Mouse (Mus musculus) CD4-positive, CD25-positive, alpha-beta regulatory T cell, adult 4 months (primary cell): ENCODE results near the gene D17H6S53E. TPM values are rescaled to one million over a fixed set of nuclear protein-coding genes. Genes with fewer than 3 reads are reported as not detected.

Experiments
- ATAC-seq: one replicate; pipeline ENCODE4 v1.8.0; 2017
- polyA plus RNA-seq, 2 experiments: library from polyadenylated mRNA; unstranded; fragments of 100-300 nt; shearing (Covaris generic); gene quantifications; one replicate each; pipeline ENCODE4 v1.2.1; 2017

Gene D17H6S53E
- polyA plus RNA-seq, 2 experiments from 2014 or later = 24.2 to 33.4 TPM

DNA sequence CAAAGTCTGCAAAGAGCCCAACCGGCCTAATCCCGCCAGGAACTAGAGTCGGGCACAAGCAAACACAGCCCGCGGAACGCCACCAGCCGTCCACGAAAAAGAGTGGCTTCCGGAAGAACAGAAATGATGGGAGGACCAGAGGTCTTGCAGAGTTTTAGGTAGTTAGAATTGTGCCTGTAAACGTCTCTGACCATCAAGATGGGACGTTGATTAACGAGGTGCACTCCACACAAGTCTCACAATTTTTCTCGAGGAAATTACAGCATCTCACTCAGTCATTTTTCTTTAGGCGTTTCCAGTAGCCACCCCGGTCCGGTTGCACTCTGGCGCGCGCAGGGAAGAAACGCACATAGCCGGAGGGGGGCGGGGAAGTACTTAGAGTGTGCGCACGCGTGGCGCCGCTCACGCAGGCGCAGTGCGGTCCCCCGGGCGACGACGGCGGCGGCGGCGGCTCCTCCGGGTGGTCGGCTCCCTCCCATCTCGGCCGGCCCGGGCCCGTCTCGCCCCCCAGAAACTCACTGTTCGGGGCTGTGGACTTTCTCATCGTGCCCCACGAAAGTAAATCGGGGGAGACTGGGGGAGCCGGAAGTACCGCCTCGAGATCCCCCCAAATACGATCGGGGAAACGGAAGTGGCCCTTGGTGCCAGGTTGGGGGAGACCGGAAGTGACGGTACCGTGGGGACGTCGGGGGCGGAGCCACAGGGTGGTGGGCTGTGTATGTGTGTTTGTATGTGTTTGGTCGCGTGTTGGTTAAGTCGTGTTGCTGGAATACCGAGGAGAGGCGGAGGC is 8.8 kb downstream of the D17H6S53E start, which contains the start of gene Bag6:
Gene Bag6 (plus strand): TSS at position 378 of the 790 bp plus-strand sequence.
- ATAC-seq = peak; percentile 83

DNA sequence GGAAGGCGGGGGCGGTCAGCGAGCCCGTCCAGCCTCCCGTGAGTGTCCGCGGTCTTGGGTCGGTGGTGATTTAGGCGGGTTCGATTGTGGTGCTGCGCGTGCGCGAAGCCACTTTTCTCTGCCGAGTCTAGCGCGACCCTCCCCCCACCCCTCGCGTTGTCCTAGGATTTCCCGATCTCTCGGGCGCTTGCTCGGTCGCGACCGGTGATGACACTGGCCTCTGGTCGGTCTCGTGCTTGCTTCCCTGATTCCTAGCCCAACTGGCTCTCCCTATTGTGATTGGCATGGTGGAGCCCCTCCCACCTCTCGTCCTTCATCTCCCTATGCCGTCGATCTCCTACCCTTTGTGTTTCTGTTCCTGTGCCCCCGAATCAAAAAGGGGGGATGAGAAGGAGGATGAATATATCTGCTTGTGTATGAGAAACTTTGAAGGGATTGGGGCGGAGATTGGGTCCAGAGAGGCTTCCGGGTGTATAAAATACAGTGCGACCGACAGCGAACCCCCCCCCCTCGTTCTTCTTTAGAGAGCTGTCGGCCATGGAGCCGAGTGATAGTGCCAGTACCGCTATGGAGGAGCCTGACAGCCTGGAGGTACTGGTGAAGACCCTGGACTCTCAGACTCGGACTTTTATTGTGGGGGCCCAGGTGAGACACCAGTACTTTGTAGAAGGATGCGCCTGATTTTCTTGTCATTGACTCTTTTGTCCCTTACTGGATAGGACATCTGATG is 9.6 kb downstream of the D17H6S53E start:
- ATAC-seq = peak; percentile 22

DNA sequence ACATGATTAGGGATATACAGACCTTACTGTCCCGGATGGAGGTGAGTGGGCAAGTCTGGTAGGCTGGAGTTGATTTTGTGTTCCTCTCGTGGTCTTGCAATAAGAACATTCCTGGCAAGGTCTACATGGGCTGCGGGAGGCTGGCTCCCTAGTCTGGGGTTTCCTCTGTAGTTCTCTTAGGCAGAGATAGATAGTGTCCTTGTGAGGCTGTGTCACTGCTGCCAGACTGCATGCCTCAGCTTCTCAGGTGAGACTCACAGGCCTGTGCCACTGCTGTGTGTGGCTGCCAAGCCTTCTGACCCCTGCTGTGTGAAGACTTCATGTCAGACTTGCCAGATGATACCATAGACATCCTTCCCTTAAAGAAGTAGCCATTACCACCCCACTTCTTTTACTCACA is 13.1 kb downstream of the D17H6S53E start:
- no peak for ATAC-seq

DNA sequence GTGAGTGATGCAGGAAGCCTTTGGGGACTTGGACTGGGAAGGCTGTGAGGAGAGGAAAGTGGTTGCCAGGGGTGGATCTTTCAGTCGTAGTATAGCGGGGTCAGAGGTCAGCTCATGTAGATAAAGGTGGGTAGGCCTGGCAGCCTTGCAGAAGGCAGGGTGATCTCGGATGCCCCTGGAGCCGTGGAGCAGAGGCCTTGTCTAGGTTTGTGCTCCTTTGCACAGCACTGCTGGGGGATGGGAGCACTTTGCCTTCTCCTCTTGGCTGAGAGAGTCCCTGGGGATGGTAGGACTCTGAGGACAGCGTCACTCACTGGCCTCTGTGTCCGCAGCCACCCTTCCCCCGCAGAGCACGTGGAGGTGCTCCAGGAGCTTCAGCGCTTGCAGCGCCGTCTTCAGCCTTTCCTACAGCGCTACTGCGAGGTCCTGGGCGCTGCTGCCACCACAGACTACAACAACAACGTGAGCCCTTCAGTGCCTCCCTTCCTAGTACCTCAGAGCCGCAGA is 14.4 kb downstream of the D17H6S53E start:
- ATAC-seq = no peak

- ATAC-seq = no peak
Measured at GRCm38 (mm10) chr17:35141971-35142370, 15.8 kb downstream of the D17H6S53E start.

- no peak for ATAC-seq
Measured at GRCm38 (mm10) chr17:35146139-35146538, 20.0 kb downstream of the D17H6S53E start.

- ATAC-seq = no peak
Measured at GRCm38 (mm10) chr17:35147348-35147747, 21.2 kb downstream of the D17H6S53E start.

DNA sequence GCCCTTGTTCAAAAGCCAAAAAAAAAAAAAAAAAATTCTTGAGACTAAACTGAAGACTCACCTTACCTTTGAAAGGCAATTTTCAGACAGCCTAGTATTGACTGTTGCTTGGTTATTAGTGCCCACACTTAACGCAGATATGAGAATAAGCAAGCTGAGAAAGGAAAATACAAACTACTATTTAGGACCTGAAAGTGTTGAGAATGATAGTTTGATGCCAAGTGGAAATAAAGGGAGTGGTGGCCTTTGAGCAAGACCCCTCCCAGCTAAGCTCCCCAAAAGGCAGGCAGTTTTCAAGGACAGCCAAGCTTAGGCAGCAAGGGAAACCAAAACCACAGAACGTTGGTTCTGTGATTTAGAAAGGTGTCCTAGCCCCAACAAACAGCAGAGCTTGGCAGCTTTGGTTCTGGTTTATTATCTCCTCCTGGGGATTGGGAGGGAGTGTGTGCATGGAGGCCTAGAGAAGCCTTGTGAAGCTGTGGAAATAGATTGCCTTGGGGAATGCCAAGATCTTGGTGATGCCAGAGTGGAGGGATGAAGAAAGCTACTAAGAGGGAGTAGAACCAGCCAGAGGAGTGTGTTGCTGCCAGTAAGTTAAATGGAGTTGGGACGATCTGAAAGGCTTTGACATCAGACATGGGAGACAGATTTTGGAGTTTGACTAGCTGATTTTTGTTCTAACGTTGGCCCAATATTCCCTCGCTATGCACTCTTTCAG is 21.9 kb downstream of the D17H6S53E start:
- ATAC-seq = no peak

- no peak for ATAC-seq
Measured at GRCm38 (mm10) chr17:35152121-35152520, 25.9 kb downstream of the D17H6S53E start.

DNA sequence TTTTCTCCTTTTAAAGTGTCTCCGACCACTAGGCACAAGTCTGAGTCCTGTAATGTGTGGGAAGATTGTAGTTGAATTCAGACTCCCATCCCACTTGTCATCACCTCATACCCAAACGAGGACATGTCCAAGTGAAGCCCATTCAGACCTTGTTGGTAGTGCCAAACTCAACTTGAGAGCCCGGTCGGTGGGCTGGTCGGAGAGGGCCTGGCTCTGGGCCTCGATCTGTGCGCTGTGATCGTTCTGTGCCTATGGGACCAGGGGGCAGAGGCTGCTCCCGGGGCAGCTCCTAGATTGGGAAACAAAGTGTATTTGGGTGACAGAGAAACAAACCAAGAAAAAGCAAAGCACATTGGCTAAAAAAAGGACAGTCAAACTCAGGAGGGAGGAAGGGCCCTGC is 26.9 kb downstream of the D17H6S53E start:
- no peak for ATAC-seq

DNA sequence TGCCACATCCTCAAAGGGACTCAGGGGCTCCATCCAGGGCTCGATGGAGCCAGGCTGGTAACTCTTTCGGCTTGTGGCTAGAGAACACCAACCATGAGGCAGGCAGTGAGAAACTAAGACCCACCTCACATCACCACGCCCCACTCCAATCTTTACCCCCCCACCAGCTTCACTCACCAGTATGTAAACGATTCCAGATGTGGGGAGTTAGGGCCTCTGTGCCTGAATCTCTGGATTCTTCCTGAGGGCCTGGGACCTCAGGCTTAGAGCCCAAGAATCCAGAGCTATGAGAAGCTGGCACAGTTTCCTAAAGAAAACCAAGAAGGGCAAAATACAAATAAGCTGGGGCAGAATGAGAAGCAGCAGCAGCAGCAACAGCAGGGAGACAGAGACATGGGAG is 27.8 kb downstream of the D17H6S53E start:
- ATAC-seq = no peak

DNA sequence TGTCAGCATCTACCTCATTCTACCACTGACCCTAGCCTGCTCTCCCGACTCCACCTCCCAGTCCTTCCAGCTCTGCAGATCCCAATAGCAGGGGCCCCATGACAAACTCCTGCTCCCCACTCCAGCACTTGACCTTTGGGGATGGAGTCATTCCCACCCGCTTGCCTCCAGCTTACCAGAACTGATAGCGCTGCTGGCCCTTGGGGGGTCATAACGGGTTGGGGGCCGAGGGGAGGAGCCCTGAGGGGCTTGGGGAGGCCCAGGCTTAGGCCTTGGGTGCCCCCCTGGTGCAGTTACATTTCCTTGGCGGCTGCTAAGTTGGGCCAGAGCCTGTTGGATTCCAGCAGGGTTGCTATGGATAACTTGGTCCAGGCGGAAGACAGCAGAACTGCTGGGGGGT is 28.4 kb downstream of the D17H6S53E start:
- no peak for ATAC-seq

GRCm38 (mm10) chr17:35155451-35155850 is 29.3 kb downstream of the D17H6S53E start:
- no peak for ATAC-seq

DNA sequence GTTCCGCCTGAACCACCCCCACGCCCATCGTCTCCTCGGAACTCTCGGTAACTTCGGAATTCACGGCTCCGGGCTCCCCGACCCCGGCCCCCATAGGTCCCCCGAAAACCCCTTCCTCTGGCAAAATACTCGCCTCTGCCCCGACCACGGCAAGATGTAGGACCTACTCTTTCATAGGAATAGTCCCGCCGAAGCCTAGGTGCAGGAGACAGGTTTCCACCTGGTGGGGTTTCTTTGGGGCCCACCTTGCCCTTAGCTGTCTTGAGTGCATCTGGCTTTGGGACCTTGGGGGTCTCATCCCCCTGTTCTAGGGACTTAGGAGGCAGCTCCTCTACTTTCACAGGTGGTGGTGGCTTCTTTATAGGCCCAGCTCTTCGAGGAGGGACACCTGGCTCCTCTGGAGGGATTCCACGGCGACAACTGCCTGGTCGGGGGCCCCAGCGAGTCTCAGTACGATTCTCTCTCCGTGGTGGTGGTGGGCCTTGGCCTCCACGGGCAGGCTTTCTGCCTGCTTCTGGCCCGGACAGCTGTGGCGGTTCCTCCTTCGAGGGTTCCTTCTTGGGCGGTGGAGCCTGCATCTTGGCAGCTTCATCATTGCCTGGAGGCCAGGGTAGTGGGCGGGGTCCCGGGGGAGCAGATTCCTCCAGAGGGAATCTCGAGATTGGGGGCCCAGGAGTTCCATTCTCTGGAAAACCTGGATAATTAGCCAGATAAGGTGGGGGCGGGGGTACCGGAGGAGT is 30.5 kb downstream of the D17H6S53E start:
- no peak for ATAC-seq

DNA sequence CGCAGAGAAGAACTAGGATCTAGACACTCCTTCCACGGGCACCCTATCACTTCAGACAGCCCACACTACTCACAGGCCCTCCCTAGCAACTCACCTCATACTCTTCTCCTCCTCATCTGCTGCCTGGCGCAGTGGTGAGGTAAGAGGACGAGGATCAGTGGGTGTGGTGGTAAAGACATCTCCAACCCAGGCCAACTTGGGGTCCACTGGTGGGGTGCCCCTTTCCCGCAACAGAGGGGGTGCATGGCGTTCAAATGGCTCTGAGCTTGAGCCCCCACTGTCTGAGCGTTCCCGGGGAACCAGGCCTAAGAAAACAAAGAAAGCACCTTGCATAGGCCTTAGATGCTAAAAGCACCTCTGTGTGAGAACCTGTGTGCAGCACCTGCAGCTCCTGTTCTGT is 31.1 kb downstream of the D17H6S53E start:
- ATAC-seq = no peak

- no peak for ATAC-seq
Measured at GRCm38 (mm10) chr17:35157661-35158175, 31.5 kb downstream of the D17H6S53E start.

DNA sequence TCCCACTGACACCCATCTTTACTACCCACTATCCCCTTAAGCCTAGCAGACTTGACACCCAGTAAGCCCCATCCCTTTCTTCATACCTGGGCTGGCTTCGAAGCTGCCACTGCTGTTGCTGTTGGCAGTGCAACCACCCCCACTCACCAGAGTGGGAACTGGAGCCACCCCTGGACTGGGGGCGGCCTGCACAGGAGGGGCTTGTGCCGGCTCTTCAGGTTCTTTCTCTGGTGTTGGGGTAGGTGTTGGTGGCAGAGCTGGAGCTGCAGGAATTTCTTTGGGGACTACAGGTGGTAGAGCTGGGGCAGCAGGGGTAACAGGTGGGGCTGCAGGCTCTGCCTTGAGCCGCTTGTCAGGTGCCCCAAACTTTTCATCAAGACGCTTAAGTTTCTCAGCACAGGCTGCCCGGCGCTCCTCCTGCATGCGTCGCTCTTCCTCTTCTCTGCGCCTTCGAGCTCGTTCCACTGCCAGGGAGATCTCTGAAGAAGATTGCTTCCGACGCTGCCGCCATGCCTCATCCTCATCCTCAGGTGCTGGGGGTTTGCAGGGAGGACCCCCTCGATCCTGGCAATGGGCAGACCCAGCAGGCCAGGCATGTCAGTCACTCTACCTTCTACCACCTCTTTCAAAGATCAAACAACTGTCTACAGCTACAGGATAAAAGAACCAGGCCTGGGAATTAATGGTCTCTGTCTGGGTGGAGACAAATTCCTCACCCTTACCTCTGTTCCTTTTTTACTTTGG is 32.8 kb downstream of the D17H6S53E start:
- ATAC-seq = no peak

DNA sequence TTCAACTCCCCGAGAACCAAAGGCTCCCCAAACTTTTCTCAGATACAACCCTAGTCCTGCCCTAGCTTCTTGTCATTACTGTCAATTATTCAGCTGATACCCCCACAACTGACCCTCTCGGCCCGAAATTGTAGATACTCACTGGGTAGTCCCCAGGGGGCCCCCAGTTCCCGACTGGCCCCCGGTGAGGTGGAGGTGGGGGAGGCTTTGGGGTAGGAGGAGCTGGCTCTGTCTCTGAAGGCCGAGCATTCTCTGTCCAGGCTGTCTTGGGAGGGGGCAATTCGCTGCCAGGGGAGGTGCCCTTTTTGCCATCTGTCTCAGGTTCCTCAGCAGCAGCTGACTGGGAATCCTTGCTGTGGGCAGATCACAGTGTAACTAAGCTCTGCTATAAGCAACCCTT is 33.5 kb downstream of the D17H6S53E start:
- no peak for ATAC-seq

GRCm38 (mm10) chr17:35161421-35161820 is 35.2 kb downstream of the D17H6S53E start:
- ATAC-seq = no peak

DNA sequence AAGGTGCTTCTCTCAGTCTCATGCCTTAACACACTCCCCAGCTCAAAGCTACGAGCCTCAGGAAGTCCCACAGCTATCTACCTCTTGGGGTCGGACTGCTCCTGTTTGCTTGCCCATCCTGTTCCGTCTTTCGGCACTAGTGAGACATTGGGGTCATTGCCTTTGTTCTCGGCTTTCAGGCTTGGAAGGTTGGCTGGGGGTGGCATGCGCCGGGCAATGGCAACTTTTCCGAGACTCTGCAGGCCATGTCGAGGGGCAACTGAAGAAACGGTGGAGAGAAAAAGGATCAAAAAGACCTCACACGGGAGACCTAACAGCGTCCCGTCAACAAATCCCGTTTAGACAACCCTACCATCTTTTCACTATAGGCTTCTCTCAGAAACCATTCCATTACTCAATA is 35.9 kb downstream of the D17H6S53E start:
- no peak for ATAC-seq

DNA sequence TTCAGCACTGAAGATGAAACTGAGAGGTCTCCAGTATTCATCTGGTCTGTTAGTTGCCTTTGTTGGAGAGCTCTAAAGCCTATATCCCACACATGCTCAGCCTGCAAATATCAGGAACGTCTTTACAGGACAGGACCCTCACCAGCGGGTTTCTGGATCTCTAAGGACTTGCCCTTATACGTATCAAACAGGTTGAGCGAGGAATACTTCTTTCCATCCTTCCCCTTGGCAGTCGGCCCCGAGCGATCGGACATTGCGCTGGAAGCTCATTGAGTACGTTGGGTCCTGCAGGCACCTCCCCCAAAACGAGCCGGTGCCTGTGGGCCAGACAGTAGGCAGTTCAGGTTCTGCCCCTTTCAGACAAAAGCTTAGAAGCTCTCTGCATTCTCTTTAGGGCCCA is 36.6 kb downstream of the D17H6S53E start:
- no peak for ATAC-seq
